Mouse (Mus musculus): ENCODE results near the gene Tex2. TPM values are rescaled to one million over a fixed set of nuclear protein-coding genes. Genes with fewer than 3 reads are reported as not detected.

The Tex2 gene
- polyA plus RNA-seq, 1 experiment from 2014 or later: 7.4 TPM

- no peak overlapping the region for H3K4me2 ChIP-seq (ENCODE audit: low read depth, low read length)
- no peaks in the 10 kb centered on the region for H3K27me3 ChIP-seq (ENCODE audit: control insufficient read depth, insufficient read depth, low read length)
- no peak overlapping the region for H3K9ac ChIP-seq (replicated peaks; ENCODE audit: low read length)
- ATAC-seq (replicated peaks; ENCODE audit: insufficient number of reproducible peaks, low FRiP score, low TSS enrichment, low read depth) (no peak), DNase-seq (ENCODE audit: low spot score) (no peak)
- H3K27ac ChIP-seq (replicated peaks; ENCODE audit: low read depth, low read length): no peak overlapping the region
- H3K36me3 ChIP-seq (replicated peaks; ENCODE audit: control insufficient read depth, insufficient read depth, low read depth, low read length): no peaks in the 10 kb centered on the region
- H3K9me3 ChIP-seq (replicated peaks; ENCODE audit: control insufficient read depth, low read length): no peaks in the 10 kb centered on the region
- WGBS: 66% methylated on average over 7 of the region's 7 CpGs
- no peak overlapping the region for H3K4me3 ChIP-seq (ENCODE audit: low read depth, low read length)
- no peaks in the 10 kb centered on the region for H3K4me1 ChIP-seq (ENCODE audit: control insufficient read depth, insufficient read depth, low read length)
Measured at GRCm38 (mm10) chr11:106599345-106599744, 13.9 kb downstream of the Tex2 start.

DNA sequence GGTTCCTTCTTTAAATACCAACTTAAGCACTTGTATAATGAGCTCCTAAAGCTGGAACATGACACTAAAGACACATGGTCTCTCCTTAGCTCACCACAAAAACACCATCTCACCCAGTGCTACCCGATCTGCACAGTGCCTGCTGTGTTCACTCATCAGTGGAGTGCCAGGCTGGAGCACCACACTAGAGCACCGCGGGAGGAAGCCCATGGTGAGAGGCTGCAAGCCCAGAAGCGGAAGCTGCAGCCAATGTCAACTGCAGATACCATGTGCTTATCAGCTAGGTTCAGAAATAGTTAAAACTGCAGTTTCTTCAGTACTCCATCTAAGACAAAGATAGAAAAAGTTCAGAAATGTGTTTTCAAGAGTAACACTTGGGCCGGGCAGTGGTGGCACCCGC lies 14.9 kb downstream of the Tex2 start:
- Histone ChIP-seq H3K36me3 (replicated peaks; ENCODE audit: control insufficient read depth, insufficient read depth, low read depth, low read length) (no peaks in the 10 kb centered on the region), H3K9me3 (replicated peaks; ENCODE audit: control insufficient read depth, low read length) (no peaks in the 10 kb centered on the region), H3K27ac (replicated peaks; ENCODE audit: low read depth, low read length) (no peak overlapping the region), H3K4me1 (ENCODE audit: control insufficient read depth, insufficient read depth, low read length) (no peaks in the 10 kb centered on the region), H3K4me3 (ENCODE audit: low read depth, low read length) (no peak overlapping the region), H3K9ac (replicated peaks; ENCODE audit: low read length) (no peak overlapping the region), H3K4me2 (ENCODE audit: low read depth, low read length) (no peak overlapping the region), H3K27me3 (ENCODE audit: control insufficient read depth, insufficient read depth, low read length) (no peaks in the 10 kb centered on the region)
- no peak for DNase-seq (ENCODE audit: low spot score)
- WGBS: 73% methylated on average over 6 of the region's 6 CpGs
- ATAC-seq (replicated peaks; ENCODE audit: insufficient number of reproducible peaks, low FRiP score, low TSS enrichment, low read depth): no peak

DNA sequence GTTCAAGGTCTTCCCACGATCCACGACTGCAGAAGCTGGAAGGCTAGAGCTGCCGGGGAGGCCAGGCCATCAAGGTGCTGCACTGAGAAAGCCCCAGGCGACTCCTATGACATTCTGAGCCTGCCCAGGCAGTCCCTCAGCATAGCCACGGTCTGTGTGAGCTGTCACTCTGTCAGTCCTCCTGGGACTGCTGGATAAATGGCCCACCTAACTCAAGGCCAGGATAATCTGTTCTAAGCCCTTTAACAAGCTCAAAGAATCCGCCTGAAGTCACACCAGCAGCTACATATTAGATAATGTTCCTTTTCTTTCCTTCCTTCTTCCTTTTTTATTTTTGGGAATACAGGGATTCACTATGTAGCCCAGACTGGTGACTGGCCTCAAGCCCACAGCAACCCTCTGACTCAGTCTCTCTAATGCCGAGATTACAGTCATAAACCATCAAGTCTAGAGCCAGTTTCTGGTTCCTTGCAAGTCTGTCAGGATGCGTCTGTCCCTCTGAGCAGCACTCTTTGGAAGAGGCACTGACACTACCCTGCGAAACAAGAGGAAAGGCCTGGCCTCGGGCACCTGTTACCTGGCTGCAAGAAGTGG lies 15.4 kb downstream of the Tex2 start:
- no peak for DNase-seq (ENCODE audit: low spot score)
- no peaks in the 10 kb centered on the region for H3K36me3 ChIP-seq (replicated peaks; ENCODE audit: control insufficient read depth, insufficient read depth, low read depth, low read length)
- H3K4me3 ChIP-seq (ENCODE audit: low read depth, low read length): no peak overlapping the region
- H3K4me2 ChIP-seq (ENCODE audit: low read depth, low read length): no peak overlapping the region
- ATAC-seq (replicated peaks; ENCODE audit: insufficient number of reproducible peaks, low FRiP score, low TSS enrichment, low read depth): no peak
- H3K27ac ChIP-seq (replicated peaks; ENCODE audit: low read depth, low read length): no peak overlapping the region
- no peak overlapping the region for H3K9ac ChIP-seq (replicated peaks; ENCODE audit: low read length)
- 72% methylated on average over 10 of the region's 10 CpGs for WGBS
- no peaks in the 10 kb centered on the region for H3K27me3 ChIP-seq (ENCODE audit: control insufficient read depth, insufficient read depth, low read length)
- no peaks in the 10 kb centered on the region for H3K9me3 ChIP-seq (replicated peaks; ENCODE audit: control insufficient read depth, low read length)
- H3K4me1 ChIP-seq (ENCODE audit: control insufficient read depth, insufficient read depth, low read length): no peaks in the 10 kb centered on the region

DNA sequence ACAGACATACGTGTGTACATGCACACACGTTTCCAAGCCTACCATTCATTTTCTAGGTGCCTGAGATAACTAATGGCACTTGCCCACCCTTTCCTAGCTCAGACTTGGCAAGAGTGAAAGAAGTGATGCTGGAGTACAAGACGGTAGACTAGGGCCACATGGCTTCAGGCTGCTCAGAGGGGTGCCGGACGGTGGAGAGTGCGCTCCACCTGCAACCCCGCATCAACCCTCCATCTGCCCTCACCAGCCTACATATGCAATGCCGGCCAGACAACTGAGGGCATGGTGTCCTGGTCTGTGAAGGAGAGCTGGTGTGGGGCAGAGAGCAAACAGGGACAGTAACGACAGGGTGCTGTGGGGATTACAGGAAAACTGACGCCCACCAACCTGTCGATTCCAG lies 22.0 kb downstream of the Tex2 start:
- Histone ChIP-seq H3K27ac (replicated peaks; ENCODE audit: low read depth, low read length) (no peak overlapping the region), H3K4me1 (ENCODE audit: control insufficient read depth, insufficient read depth, low read length) (no peaks in the 10 kb centered on the region), H3K4me2 (ENCODE audit: low read depth, low read length) (no peak overlapping the region), H3K27me3 (ENCODE audit: control insufficient read depth, insufficient read depth, low read length) (no peaks in the 10 kb centered on the region), H3K9me3 (replicated peaks; ENCODE audit: control insufficient read depth, low read length) (no peaks in the 10 kb centered on the region), H3K4me3 (ENCODE audit: low read depth, low read length) (no peak overlapping the region), H3K36me3 (replicated peaks; ENCODE audit: control insufficient read depth, insufficient read depth, low read depth, low read length) (no peaks in the 10 kb centered on the region), H3K9ac (replicated peaks; ENCODE audit: low read length) (no peak overlapping the region)
- whole genome bisulfite sequencing: 90% methylated on average over 11 of the region's 11 CpGs
- DNase-seq (ENCODE audit: low spot score) (no peak), ATAC-seq (replicated peaks; ENCODE audit: insufficient number of reproducible peaks, low FRiP score, low TSS enrichment, low read depth) (no peak)

DNA sequence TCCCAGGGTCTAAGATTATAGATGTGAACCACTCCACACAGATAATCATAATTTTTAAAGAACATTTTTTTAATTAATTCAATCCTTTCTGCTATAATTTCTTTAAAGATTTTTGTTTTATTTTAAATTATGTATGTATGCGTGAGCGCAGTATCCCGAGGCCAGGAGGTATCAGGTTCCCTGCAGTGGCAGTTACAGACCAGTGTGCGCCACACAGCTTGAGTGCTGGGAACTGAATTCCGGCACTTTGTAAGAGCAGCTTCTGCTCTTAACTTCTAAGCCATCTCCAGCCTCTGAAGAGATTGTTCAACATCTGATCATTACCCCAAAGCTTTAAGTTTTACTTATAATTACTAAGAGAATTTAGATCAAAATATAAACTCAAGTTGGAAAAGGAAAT lies 23.1 kb downstream of the Tex2 start:
- 26% methylated on average over 5 of the region's 5 CpGs for WGBS
- no peaks in the 10 kb centered on the region for H3K36me3 ChIP-seq (replicated peaks; ENCODE audit: control insufficient read depth, insufficient read depth, low read depth, low read length)
- no peaks in the 10 kb centered on the region for H3K4me1 ChIP-seq (ENCODE audit: control insufficient read depth, insufficient read depth, low read length)
- peak; percentile 37 for DNase-seq (ENCODE audit: low spot score)
- H3K4me2 ChIP-seq (ENCODE audit: low read depth, low read length): no peak overlapping the region
- H3K4me3 ChIP-seq (ENCODE audit: low read depth, low read length): no peak overlapping the region
- H3K27me3 ChIP-seq (ENCODE audit: control insufficient read depth, insufficient read depth, low read length): no peaks in the 10 kb centered on the region
- no peak overlapping the region for H3K9ac ChIP-seq (replicated peaks; ENCODE audit: low read length)
- ATAC-seq (replicated peaks; ENCODE audit: insufficient number of reproducible peaks, low FRiP score, low TSS enrichment, low read depth): no peak
- H3K9me3 ChIP-seq (replicated peaks; ENCODE audit: control insufficient read depth, low read length): no peaks in the 10 kb centered on the region
- no peak overlapping the region for H3K27ac ChIP-seq (replicated peaks; ENCODE audit: low read depth, low read length)

DNA sequence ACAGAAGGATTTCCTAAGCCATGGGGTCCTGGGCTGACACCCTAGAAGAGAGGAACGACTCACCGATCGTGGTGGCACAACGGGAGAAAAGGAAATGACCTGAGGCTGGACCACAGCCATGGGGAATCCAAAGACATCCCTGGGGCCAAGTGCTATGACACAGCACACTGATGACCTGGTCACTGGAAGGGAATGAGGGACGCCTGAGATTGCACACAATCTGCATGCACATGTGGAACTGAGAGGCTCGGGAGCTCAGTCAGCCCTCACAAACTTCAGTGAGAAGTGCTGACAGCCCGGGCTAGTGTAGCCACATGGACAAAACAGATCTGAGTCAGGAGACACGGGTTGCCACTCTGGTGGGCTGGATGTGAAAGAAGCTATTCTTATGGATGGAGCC lies 24.4 kb downstream of the Tex2 start:
- Histone ChIP-seq H3K27me3 (ENCODE audit: control insufficient read depth, insufficient read depth, low read length) (no peaks in the 10 kb centered on the region), H3K9me3 (replicated peaks; ENCODE audit: control insufficient read depth, low read length) (no peaks in the 10 kb centered on the region), H3K27ac (replicated peaks; ENCODE audit: low read depth, low read length) (no peak overlapping the region), H3K4me1 (ENCODE audit: control insufficient read depth, insufficient read depth, low read length) (no peaks in the 10 kb centered on the region), H3K9ac (replicated peaks; ENCODE audit: low read length) (no peak overlapping the region), H3K4me3 (ENCODE audit: low read depth, low read length) (no peak overlapping the region), H3K36me3 (replicated peaks; ENCODE audit: control insufficient read depth, insufficient read depth, low read depth, low read length) (no peaks in the 10 kb centered on the region), H3K4me2 (ENCODE audit: low read depth, low read length) (no peak overlapping the region)
- no peak for ATAC-seq (replicated peaks; ENCODE audit: insufficient number of reproducible peaks, low FRiP score, low TSS enrichment, low read depth)
- DNase-seq (ENCODE audit: low spot score): no peak
- 34% methylated on average over 8 of the region's 8 CpGs for WGBS

DNA sequence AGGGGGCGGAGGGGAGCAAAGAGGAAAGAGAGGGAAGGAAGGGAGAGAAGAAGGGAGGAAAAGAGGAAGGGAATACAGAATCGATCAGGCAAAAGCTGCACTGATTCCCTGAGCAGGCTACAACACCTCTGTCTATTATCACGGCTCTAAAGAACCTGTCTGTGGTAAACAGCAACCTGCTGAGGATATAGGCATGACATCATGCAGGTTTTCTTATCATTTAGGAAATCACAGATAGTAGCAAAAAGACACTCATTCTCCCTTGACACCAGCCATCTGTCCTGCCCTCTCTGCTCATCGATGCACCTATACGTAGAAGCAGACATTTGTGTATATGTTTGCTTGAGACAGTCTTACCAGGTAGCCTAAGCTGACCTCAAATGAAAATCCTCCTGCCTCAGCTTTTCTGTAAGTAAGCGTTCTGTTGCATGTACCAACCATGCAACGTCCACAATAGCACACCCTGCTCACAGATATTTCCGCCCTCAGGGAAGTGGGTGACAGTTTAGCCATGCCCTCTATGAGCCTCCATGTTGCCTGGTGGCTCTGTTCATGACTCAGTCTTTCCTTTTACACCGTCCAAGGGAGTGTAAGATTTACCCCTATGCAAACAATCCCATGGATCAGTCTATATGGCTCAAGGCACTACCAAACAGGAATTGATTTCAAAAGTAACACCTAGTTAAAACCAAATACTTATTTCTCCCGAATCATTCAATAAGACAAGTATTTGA lies 25.3 kb downstream of the Tex2 start:
- no peak overlapping the region for H3K4me2 ChIP-seq (ENCODE audit: low read depth, low read length)
- ATAC-seq (replicated peaks; ENCODE audit: insufficient number of reproducible peaks, low FRiP score, low TSS enrichment, low read depth) (no peak), DNase-seq (ENCODE audit: low spot score) (no peak)
- no peaks in the 10 kb centered on the region for H3K9me3 ChIP-seq (replicated peaks; ENCODE audit: control insufficient read depth, low read length)
- WGBS: 84% methylated on average over 10 of the region's 10 CpGs
- no peak overlapping the region for H3K27ac ChIP-seq (replicated peaks; ENCODE audit: low read depth, low read length)
- H3K9ac ChIP-seq (replicated peaks; ENCODE audit: low read length): no peak overlapping the region
- no peaks in the 10 kb centered on the region for H3K36me3 ChIP-seq (replicated peaks; ENCODE audit: control insufficient read depth, insufficient read depth, low read depth, low read length)
- H3K27me3 ChIP-seq (ENCODE audit: control insufficient read depth, insufficient read depth, low read length): no peaks in the 10 kb centered on the region
- H3K4me3 ChIP-seq (ENCODE audit: low read depth, low read length): no peak overlapping the region
- no peaks in the 10 kb centered on the region for H3K4me1 ChIP-seq (ENCODE audit: control insufficient read depth, insufficient read depth, low read length)

- H3K27me3 ChIP-seq (ENCODE audit: control insufficient read depth, insufficient read depth, low read length): no peaks in the 10 kb centered on the region
- no peaks in the 10 kb centered on the region for H3K36me3 ChIP-seq (replicated peaks; ENCODE audit: control insufficient read depth, insufficient read depth, low read depth, low read length)
- WGBS: 93% methylated on average over 1 of the region's 1 CpGs
- no peak overlapping the region for H3K27ac ChIP-seq (replicated peaks; ENCODE audit: low read depth, low read length)
- no peak overlapping the region for H3K4me2 ChIP-seq (ENCODE audit: low read depth, low read length)
- no peaks in the 10 kb centered on the region for H3K4me1 ChIP-seq (ENCODE audit: control insufficient read depth, insufficient read depth, low read length)
- H3K4me3 ChIP-seq (ENCODE audit: low read depth, low read length): no peak overlapping the region
- DNase-seq (ENCODE audit: low spot score) (no peak), ATAC-seq (replicated peaks; ENCODE audit: insufficient number of reproducible peaks, low FRiP score, low TSS enrichment, low read depth) (no peak)
- H3K9me3 ChIP-seq (replicated peaks; ENCODE audit: control insufficient read depth, low read length): no peaks in the 10 kb centered on the region
- no peak overlapping the region for H3K9ac ChIP-seq (replicated peaks; ENCODE audit: low read length)
Measured at GRCm38 (mm10) chr11:106583801-106584200, 29.4 kb downstream of the Tex2 start.
